Mouse (Mus musculus) granulocyte monocyte progenitor cell, adult 5-6 weeks (primary cell): ENCODE data around the gene Usp1. TPM values are rescaled to one million over a fixed set of nuclear protein-coding genes. Genes with fewer than 3 reads are reported as not detected.
"Not testable (repeated sequence)": the region's sequence is repeated elsewhere in the genome, so short reads cannot be mapped to it uniquely, and the experiment has no call there.

Experiments
- ATAC-seq: replicated peaks from 2 replicates; pipeline ENCODE4 v1.8.0; 2016; ENCODE audit warnings: mild to moderate bottlenecking, moderate TSS enrichment, inconsistent platforms; ENCODE audit not compliant: poor library complexity, severe bottlenecking
- total RNA-seq, 2 experiments: library from RNA; stranded (forward) in 1 of 2; stranded (reverse) in 1 of 2; fragments of 200-712, 200-1000 nt in 1 of 2; fragments of >200 nt in 1 of 2; fragmentation: Nextera tagmentation in 1 of 2; gene quantifications; 2 replicates each; pipeline ENCODE4 v1.2.3; 2014 to 2017

Usp1 gene
- 129 and 141 TPM in 2 replicates for total RNA-seq (2014; fragmentation: Nextera tagmentation)
- 185 and 195 TPM in 2 replicates for total RNA-seq (2017)

GRCm38 (mm10) chr4:98923568-98924070, at the start of gene Usp1:
Usp1 (plus strand) TSS chr4:98923810.
- peak; percentile 58; the same call in 1 of the 2 replicates for ATAC-seq

- ATAC-seq: no peak
Measured at GRCm38 (mm10) chr4:98882706-98883105, 40.9 kb upstream of the Usp1 start.

- ATAC-seq: no peak
Measured at GRCm38 (mm10) chr4:98886377-98886776, 37.2 kb upstream of the Usp1 start.

- peak; percentile 48; the same call in 1 of the 2 replicates for ATAC-seq
Measured at GRCm38 (mm10) chr4:98887148-98887547, 36.5 kb upstream of the Usp1 start.

DNA sequence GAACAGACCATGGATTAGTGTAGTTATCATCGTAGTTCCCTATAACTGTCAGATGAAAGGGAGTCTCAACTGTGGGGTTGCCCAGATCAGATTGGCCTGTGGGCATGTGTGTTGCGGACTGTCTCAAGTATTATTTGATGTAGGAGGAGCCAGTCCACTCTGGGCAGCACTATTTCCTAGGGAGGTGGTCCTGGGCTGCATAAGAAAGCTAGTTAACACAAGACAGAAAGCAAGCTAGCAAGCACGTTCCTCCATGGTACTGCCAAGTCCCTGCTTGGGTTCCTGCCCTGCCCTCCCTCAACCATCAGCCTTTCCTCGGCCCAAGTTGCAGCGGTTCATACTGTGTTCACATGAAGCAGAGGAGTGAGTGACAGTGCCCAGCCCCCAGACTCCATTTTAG, 13.4 kb upstream of the Usp1 start:
- ATAC-seq: no peak

DNA sequence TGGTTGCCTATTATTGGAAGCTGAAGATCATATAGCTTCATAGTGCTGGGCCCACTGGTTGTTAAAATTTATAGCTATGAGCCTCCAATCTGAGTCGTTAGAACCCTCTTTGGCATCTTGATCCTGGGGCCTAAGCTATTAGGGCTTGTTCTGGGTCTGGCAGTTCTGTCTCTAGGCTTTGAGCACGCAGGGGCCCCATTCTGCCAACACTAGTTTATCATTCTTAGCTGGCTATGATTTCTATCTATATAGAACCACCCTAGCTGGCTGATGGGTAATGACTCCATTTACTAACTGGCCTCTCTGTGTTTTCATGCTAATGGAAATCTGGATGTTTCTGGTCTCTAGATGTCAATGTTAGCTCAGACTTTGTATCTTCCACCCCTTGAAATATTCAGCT, 5.9 kb upstream of the Usp1 start:
- no peak for ATAC-seq

- no peak for ATAC-seq
Measured at GRCm38 (mm10) chr4:98918204-98918603, 5.4 kb upstream of the Usp1 start.

- peak; percentile 23; the same call in 1 of the 2 replicates for ATAC-seq
Measured at GRCm38 (mm10) chr4:98920896-98921295, 2.7 kb upstream of the Usp1 start.

DNA sequence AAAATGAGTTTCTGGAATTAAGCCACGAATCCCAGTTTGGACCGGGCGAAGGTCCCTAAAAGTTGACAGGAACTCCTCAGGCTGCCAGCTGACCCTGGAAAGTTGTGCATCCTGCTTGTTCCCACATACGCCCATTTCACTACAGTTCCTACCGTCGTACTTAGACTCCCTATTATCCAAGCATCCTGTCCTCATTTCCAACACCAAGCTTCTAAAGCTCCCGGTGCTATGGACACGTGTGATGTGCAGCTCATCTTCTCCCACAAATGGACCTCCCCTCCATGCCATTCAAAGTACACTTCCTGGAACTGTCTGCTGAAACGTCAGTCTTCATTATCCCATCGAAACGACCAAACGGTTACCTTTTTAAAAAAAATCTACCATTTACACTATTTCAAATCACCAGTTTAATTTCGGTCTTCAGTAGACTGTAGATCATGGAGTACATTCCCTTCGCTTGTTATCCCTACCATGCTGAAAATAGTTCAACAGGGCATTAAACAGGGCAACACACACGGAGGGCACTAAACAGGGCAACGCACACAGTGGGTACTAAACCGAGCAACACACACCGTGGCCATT, 1.5 kb upstream of the Usp1 start:
- ATAC-seq: no peak

DNA sequence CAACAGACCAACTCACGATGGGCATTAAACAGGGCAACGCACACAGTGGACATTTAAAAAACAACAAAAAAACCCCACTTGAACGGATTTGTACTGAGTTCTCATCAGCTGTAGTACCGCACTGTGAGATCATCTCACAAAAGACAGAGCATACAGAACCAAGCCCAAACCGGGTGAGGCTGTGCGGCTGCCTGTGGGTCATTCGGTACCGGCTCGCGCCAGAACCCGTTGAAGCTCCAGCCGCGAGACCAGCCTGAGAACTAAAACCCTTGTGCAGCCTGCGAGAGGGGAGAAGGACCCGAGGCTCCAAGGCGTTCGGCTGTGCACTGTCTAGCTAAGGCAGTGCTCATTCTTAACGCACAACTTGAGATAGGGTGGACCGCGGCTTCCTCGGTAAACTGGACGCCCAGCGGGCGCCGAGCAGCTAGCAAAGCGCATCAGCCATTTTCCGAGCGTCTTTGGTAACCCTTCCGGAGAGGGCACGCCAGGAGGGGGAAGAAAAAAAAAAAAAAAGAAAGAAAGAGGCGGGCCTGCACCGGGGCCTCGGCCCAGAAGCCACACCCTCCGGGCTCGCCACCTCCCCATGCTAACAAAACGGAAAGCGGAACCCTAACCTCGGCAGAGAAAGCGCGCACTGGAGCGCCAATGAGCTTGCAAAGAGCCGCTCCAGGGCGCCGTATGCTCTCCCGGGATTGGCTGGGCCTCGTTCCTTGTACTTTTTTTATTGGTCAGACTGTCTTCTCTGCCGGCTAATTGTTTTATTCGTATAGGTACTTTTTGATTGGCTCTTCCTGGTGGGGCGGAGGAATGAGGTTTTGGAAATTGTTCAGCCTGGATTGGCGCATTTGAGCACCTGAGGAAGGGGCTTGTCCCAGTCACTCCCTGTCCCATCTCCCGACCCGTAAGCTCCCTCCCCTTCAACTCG, 705 bp upstream of the Usp1 start:
- ATAC-seq: peak; percentile 78

GRCm38 (mm10) chr4:98924071-98924905, 678 bp downstream of the Usp1 start:
- ATAC-seq: peak; percentile 8

- no peak for ATAC-seq
Measured at GRCm38 (mm10) chr4:98924906-98925178, 1.2 kb downstream of the Usp1 start.

DNA sequence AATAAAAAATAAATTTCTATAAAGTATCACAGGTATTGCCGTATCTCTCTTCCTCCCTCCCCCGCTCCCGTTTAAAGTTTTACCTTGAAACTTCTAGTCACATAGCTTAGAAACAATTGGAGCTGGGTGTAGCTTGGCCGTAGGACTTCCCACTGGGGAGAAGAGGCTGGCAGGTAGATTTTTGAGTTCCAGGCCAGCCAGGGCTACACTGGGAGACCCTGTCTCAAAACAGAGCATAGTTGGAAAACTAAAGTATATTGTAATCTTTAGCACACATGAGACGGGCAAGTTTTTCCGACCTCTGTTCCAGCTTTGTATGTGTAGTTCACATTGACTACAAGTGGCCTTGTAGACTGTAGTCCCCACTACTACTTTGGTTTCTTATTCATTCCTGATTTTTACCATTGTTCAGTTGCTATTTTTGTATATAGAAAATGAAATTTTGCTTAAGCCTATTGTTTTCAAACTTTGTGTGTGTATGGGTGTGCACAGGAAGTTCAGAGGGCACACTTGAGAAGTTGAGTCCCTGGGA, 1.7 kb downstream of the Usp1 start:
- ATAC-seq: no peak

DNA sequence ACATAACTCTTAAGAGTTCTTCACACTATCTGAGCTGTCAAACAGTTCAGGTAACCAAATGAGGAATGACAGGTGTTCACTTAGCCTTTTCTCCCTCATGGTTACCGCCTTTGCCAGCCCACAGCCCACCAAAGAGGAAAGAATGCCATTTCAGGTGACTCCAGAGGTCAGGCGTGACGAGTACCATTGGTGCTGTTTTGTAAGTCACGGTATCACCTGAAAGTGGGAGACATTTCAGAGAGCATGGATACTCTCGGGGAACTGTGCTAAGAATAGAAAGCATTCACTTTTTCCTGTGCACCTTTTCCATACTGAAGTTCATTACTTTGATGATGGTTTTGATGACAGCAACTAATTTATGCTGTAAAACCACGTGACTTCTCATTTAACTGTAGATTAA, 12.4 kb downstream of the Usp1 start:
- ATAC-seq: no peak

DNA sequence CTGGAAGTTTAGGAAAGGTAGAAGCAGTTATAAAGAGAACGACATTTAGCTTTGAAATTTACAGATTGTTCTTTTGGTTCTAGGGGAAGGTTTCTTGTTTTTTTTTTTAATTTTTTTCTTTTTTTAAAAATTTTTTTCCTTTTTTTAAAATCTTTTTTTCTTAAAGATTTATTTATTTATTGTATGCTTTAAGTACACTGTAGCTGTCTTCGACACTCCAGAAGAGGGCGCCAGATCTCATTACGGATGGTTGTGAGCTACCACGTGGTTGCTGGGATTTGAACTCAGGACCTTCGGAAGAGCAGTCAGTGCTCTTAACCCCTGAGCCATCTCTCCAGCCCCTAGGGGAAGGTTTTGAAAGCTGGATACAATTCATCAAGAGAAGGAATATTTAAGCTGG, 14.6 kb downstream of the Usp1 start:
- ATAC-seq: not testable (repeated sequence)

- no peak; the same call in 1 of the 2 replicates for ATAC-seq
Measured at GRCm38 (mm10) chr4:98950563-98950962, 27.0 kb downstream of the Usp1 start.

GRCm38 (mm10) chr4:98955986-98956385, 32.4 kb downstream of the Usp1 start:
- no peak for ATAC-seq

DNA sequence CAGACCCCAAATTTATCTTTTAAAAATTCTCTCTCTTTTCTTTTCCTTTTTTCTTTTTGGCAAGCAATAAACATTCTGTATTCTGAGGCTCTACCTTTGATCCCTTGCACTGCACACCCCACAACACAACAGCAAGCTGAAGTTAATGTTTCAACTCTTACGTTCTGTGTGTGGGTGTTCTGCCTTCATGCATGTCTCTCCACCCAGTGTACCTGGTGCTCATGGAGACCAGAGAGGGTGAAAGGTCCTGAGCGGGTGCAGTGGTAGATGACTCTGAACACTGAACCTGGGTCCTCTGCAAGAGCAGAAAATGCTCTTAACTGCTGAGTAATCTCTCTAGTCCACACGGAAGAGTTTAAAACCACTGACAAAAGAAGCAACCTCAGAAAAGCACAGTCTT, 36.6 kb downstream of the Usp1 start:
- ATAC-seq: no peak

- no peak for ATAC-seq
Measured at GRCm38 (mm10) chr4:98969946-98970345, 46.3 kb downstream of the Usp1 start.

DNA sequence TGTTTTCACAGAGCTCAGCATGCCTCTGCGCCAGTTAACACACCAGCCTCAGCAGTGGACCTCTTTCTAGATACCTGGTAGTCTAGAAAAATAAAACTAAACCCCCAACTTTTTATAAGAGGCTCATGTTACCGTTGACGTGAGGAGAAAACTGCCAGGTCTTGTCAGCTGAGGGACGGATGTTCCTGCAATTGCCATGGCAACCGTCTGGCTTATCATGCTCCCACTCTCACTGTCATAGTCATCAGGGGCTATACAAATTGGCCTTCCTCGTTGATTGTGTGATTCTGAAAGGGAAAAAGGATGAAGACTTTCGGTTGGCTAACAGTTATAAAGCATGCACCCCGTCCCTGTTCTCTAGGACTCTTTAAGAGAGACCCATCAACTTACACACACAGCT, 52.1 kb downstream of the Usp1 start:
- ATAC-seq: no peak
